Mouse (Mus musculus): Measurements from ENCODE around the gene Sec14l4. TPM values are rescaled to one million over a fixed set of nuclear protein-coding genes. Genes with fewer than 3 reads are reported as not detected.

The Sec14l4 gene
- polyA plus RNA-seq, 1 experiment, result not detected

GRCm38 (mm10) chr11:4036365-4037084 lies 5.3 kb downstream of the Sec14l4 start:
- TF ChIP-seq FLI1 (IDR thresholded peaks at IDR 0.05; ENCODE audit: low read length) (no peak), GATA1 (IDR thresholded peaks at IDR 0.05; ENCODE audit: borderline replicate concordance, low read length) (no peak)

GRCm38 (mm10) chr11:4039951-4040350 lies 8.7 kb downstream of the Sec14l4 start:
- Histone ChIP-seq H3K9me3 (no peaks in the 10 kb centered on the region), H3K4me1 (0 out of 2 replicates have a peak, but pooled peaks cover 3% of the 10 kb centered on the region), H3K36me3 (replicated peaks; ENCODE audit: low read length) (no peaks in the 10 kb centered on the region), H3K27me3 (replicated peaks) (peaks cover 37% of the 10 kb centered on the region), H3K4me3 (replicated peaks) (no peak overlapping the region)
- TF ChIP-seq FLI1 (IDR thresholded peaks at IDR 0.05; ENCODE audit: low read length) (no peak), GATA1 (IDR thresholded peaks at IDR 0.05; ENCODE audit: borderline replicate concordance, low read length) (no peak)

More at GRCm38 (mm10) chr11:4036365-4037084, 5.3 kb downstream of the Sec14l4 start:
- H3K27me3 ChIP-seq (replicated peaks), result peaks cover 25% of the 10 kb centered on the region
- no peaks in the 10 kb centered on the region for H3K9me3 ChIP-seq
- H3K4me3 ChIP-seq (replicated peaks), result no peak overlapping the region
- H3K36me3 ChIP-seq (replicated peaks; ENCODE audit: low read length), result no peaks in the 10 kb centered on the region
- 0 out of 2 replicates have a peak, but pooled peaks cover 3% of the 10 kb centered on the region for H3K4me1 ChIP-seq

- no peaks in the 10 kb centered on the region for H3K9me3 ChIP-seq
- no peak overlapping the region for H3K4me3 ChIP-seq (replicated peaks)
- H3K27me3 ChIP-seq (replicated peaks), result peaks cover 37% of the 10 kb centered on the region
- H3K4me1 ChIP-seq, result no peaks in the 10 kb centered on the region
- TF ChIP-seq FLI1 (IDR thresholded peaks at IDR 0.05; ENCODE audit: low read length), result no peak
- no peak for TF ChIP-seq GATA1 (IDR thresholded peaks at IDR 0.05; ENCODE audit: borderline replicate concordance, low read length)
- H3K36me3 ChIP-seq (replicated peaks; ENCODE audit: low read length), result no peaks in the 10 kb centered on the region
These were observed 9.9 kb downstream of the Sec14l4 start for GRCm38 (mm10) chr11:4041123-4041625.

- Histone ChIP-seq H3K4me1 (no peaks in the 10 kb centered on the region), H3K9me3 (peaks cover 1% of the 10 kb centered on the region; the same call in 1 of the 2 replicates), H3K4me3 (replicated peaks) (no peak overlapping the region), H3K36me3 (replicated peaks; ENCODE audit: low read length) (no peaks in the 10 kb centered on the region), H3K27me3 (replicated peaks) (peaks cover 46% of the 10 kb centered on the region)
- TF ChIP-seq GATA1 (IDR thresholded peaks at IDR 0.05; ENCODE audit: borderline replicate concordance, low read length) (no peak), FLI1 (IDR thresholded peaks at IDR 0.05; ENCODE audit: low read length) (no peak)
These were observed 11.8 kb downstream of the Sec14l4 start for GRCm38 (mm10) chr11:4043081-4043480.

- Histone ChIP-seq H3K4me3 (replicated peaks) (no peak overlapping the region), H3K4me1 (no peaks in the 10 kb centered on the region), H3K9me3 (peaks cover 9% of the 10 kb centered on the region), H3K36me3 (replicated peaks; ENCODE audit: low read length) (no peaks in the 10 kb centered on the region), H3K27me3 (replicated peaks) (peaks cover 34% of the 10 kb centered on the region)
- TF ChIP-seq GATA1 (IDR thresholded peaks at IDR 0.05; ENCODE audit: borderline replicate concordance, low read length) (no peak), FLI1 (IDR thresholded peaks at IDR 0.05; ENCODE audit: low read length) (no peak)
These were observed 15.3 kb downstream of the Sec14l4 start for GRCm38 (mm10) chr11:4046526-4046925.

- no peaks in the 10 kb centered on the region for H3K4me1 ChIP-seq
- peaks cover 9% of the 10 kb centered on the region for H3K9me3 ChIP-seq
- H3K27me3 ChIP-seq (replicated peaks), result peaks cover 29% of the 10 kb centered on the region
- H3K4me3 ChIP-seq (replicated peaks), result no peak overlapping the region
- no peak for TF ChIP-seq GATA1 (IDR thresholded peaks at IDR 0.05; ENCODE audit: borderline replicate concordance, low read length)
- TF ChIP-seq FLI1 (IDR thresholded peaks at IDR 0.05; ENCODE audit: low read length), result no peak
- H3K36me3 ChIP-seq (replicated peaks; ENCODE audit: low read length), result no peaks in the 10 kb centered on the region
These were observed 16.5 kb downstream of the Sec14l4 start for GRCm38 (mm10) chr11:4047766-4048165.

GRCm38 (mm10) chr11:4048438-4048837 lies 17.2 kb downstream of the Sec14l4 start:
- TF ChIP-seq FLI1 (IDR thresholded peaks at IDR 0.05; ENCODE audit: low read length), result no peak
- no peak for TF ChIP-seq GATA1 (IDR thresholded peaks at IDR 0.05; ENCODE audit: borderline replicate concordance, low read length)

GRCm38 (mm10) chr11:4053586-4053985 lies 22.3 kb downstream of the Sec14l4 start:
- TF ChIP-seq FLI1 (IDR thresholded peaks at IDR 0.05; ENCODE audit: low read length), result no peak
- TF ChIP-seq GATA1 (IDR thresholded peaks at IDR 0.05; ENCODE audit: borderline replicate concordance, low read length), result no peak
- peaks cover 25% of the 10 kb centered on the region for H3K27me3 ChIP-seq (replicated peaks)
- H3K4me1 ChIP-seq, result no peaks in the 10 kb centered on the region
- H3K9me3 ChIP-seq, result peaks cover 2% of the 10 kb centered on the region
- no peak overlapping the region for H3K4me3 ChIP-seq (replicated peaks)
- no peaks in the 10 kb centered on the region for H3K36me3 ChIP-seq (replicated peaks; ENCODE audit: low read length)

More at GRCm38 (mm10) chr11:4048438-4048837, 17.2 kb downstream of the Sec14l4 start:
- Histone ChIP-seq H3K27me3 (replicated peaks) (peaks cover 27% of the 10 kb centered on the region), H3K9me3 (peaks cover 9% of the 10 kb centered on the region), H3K4me3 (replicated peaks) (no peak overlapping the region), H3K36me3 (replicated peaks; ENCODE audit: low read length) (no peaks in the 10 kb centered on the region), H3K4me1 (no peaks in the 10 kb centered on the region)

GRCm38 (mm10) chr11:4060866-4061575 lies 29.8 kb downstream of the Sec14l4 start:
- TF ChIP-seq GATA1 (IDR thresholded peaks at IDR 0.05; ENCODE audit: borderline replicate concordance, low read length) (no peak), FLI1 (IDR thresholded peaks at IDR 0.05; ENCODE audit: low read length) (no peak)
- Histone ChIP-seq H3K4me3 (replicated peaks) (no peak overlapping the region), H3K36me3 (replicated peaks; ENCODE audit: low read length) (no peaks in the 10 kb centered on the region), H3K9me3 (no peaks in the 10 kb centered on the region), H3K4me1 (no peaks in the 10 kb centered on the region), H3K27me3 (replicated peaks) (peaks cover 61% of the 10 kb centered on the region)

- no peak overlapping the region for H3K4me3 ChIP-seq (replicated peaks)
- TF ChIP-seq FLI1 (IDR thresholded peaks at IDR 0.05; ENCODE audit: low read length) (no peak), GATA1 (IDR thresholded peaks at IDR 0.05; ENCODE audit: borderline replicate concordance, low read length) (no peak)
- peaks cover 59% of the 10 kb centered on the region for H3K27me3 ChIP-seq (replicated peaks)
- no peaks in the 10 kb centered on the region for H3K36me3 ChIP-seq (replicated peaks; ENCODE audit: low read length)
- H3K4me1 ChIP-seq, result no peaks in the 10 kb centered on the region
- H3K9me3 ChIP-seq, result no peaks in the 10 kb centered on the region
These were observed 31.3 kb downstream of the Sec14l4 start for GRCm38 (mm10) chr11:4062523-4062922.
